Mouse (Mus musculus): ENCODE measurements at regions not wholly inside any gene's neighbourhood (a gene's known extent, or its start where the extent isn't known, plus 50 kb on each side); places are given as distances from the start of the nearest gene placed in this dataset.

DNA sequence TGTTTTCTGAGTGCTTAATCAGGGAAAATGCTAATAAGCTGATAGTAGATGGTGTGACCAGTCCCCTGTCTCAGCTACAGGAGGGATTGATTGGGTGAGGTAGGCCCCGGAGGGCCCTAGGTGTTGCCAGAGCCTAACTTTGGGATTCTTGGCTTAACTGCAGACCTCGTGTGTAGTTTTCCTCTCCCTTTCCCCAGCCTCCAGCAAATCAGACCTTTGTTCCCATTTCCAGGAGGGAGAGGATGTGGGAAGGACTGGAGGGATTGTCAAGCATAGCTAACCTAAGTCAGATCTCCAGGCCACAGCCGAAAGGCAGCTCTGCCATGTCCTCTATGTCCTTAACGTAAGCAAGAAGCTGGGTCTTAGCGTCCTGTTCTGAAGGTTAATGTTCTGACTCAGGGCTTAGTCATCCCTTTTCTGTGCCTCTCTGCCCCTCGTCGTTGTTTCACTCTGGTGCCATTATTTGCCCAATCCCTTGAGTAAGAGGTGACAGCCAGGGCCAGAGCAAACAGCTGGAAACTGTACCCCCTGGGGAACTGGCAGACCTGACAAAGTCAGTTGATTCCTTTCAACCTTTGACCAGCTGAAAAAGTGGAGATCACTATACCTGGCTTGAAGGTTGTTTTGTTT lies 83.2 kb upstream of the Sipa1l1 start:
- Histone ChIP-seq H3K4me1 (replicated peaks) (no peaks in the 10 kb centered on the region), H3K27me3 (replicated peaks) (no peaks in the 10 kb centered on the region), H3K9ac (no peak overlapping the region), H3K4me3 (replicated peaks) (no peak overlapping the region), H3K36me3 (no peaks in the 10 kb centered on the region), H3K27ac (no peak overlapping the region), H3K4me2 (replicated peaks) (no peak overlapping the region), H3K9me3 (no peaks in the 10 kb centered on the region)
- ATAC-seq: no peak
- 44% methylated on average over 7 of the region's 7 CpGs for WGBS

DNA sequence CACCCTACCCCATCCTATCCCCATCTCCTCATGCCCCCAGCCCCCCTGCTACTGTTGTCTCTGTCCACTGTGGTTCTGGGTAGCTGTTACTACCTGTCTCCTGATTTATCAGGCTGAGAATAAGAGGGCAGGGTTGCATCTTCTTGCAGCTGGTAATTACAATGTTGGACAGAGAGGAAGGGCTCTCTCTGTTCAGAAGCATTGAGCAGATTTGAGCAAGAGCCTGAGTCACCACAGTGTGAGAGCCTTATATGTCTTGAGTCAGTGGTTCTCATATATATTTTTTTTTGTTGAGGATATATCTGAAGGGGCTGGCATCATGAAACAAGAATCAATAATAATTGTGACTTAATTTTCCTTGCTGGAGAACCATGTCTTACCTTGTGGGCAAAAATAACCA lies 82.7 kb upstream of the Sipa1l1 start:
- H3K4me2 ChIP-seq (replicated peaks): no peak overlapping the region

DNA sequence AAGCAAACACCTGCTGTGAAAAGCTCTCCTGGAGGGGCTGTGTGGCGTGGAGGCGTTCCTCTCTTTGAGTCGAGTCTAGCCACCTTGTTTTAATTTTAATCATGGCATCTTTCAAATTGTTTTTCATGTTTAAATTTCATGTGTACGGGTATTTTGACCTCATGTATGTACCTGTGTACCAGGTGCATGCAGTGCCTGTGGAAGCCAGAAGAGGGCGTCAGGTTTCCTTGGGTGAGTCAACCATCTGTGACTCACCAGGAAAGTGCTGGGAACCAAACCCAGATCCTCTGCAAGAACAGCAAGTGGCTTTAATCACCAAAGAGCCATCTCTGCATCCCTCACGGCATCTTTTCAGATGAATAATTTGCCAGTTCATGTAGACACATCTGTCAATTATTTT lies 79.8 kb upstream of the Sipa1l1 start:
- Histone ChIP-seq H3K4me3 (replicated peaks) (no peak overlapping the region), H3K9me3 (no peaks in the 10 kb centered on the region), H3K27ac (no peak overlapping the region), H3K27me3 (replicated peaks) (no peaks in the 10 kb centered on the region), H3K9ac (no peak overlapping the region), H3K4me1 (replicated peaks) (no peaks in the 10 kb centered on the region), H3K36me3 (no peaks in the 10 kb centered on the region), H3K4me2 (replicated peaks) (no peak overlapping the region)
- ATAC-seq: no peak
- 87% methylated on average over 6 of the region's 6 CpGs for WGBS

More for the DNA sequence above, 82.7 kb upstream of the Sipa1l1 start:
- H3K9me3 ChIP-seq: no peaks in the 10 kb centered on the region
- no peak overlapping the region for H3K4me3 ChIP-seq (replicated peaks)
- no peaks in the 10 kb centered on the region for H3K27me3 ChIP-seq (replicated peaks)
- H3K4me1 ChIP-seq (replicated peaks): no peaks in the 10 kb centered on the region
- no peak for ATAC-seq
- H3K27ac ChIP-seq: no peak overlapping the region
- H3K36me3 ChIP-seq: no peaks in the 10 kb centered on the region
- no peak overlapping the region for H3K9ac ChIP-seq

DNA sequence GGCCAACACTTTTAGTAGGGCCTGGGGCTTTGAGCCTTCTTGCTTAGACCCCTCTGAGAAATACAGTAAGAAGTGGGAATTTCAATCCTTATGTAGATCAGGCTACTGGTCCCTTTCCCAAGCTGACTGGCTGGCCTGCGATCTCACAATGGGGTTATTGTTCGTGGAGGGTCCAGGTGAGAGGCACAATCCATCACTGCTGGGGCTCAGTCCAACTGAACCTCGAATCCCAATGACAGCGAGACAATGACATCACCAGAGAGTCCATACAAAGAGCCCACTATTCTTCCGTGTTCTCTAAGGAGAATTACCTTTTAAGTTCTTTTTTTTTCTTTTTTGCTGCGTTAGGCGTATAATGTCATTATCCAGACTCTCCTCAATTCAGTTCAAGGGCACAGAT lies 75.8 kb upstream of the Sipa1l1 start:
- Histone ChIP-seq H3K9me3 (no peaks in the 10 kb centered on the region), H3K4me1 (replicated peaks) (peaks cover 8% of the 10 kb centered on the region; the same call in 1 of the 2 replicates), H3K36me3 (no peaks in the 10 kb centered on the region), H3K27me3 (replicated peaks) (no peaks in the 10 kb centered on the region), H3K4me3 (replicated peaks) (no peak overlapping the region), H3K27ac (no peak overlapping the region), H3K9ac (no peak overlapping the region), H3K4me2 (replicated peaks) (no peak overlapping the region)
- ATAC-seq: no peak
- 52% methylated on average over 7 of the region's 7 CpGs for WGBS

DNA sequence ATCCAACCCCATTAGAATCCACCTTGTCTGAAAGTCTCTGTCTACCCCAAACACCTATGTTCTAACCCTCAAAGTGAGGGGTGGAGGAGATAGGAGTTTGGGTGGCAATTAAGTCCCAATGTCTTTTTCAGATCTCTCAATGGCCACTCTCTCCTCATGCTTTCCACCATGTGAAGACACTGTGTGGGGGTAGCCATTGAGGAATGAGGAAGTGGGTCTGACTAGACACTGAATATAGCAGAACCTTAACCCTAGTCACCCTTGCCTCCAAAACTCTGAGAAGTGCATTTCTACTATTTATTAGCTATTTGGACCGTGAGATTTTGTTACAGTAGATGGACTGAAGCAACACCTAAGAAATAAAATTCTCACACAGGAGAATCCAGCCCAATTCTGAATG lies 73.7 kb upstream of the Sipa1l1 start:
- no peaks in the 10 kb centered on the region for H3K36me3 ChIP-seq
- no peak overlapping the region for H3K9ac ChIP-seq
- H3K4me3 ChIP-seq (replicated peaks): no peak overlapping the region
- WGBS: 83% methylated on average over 1 of the region's 1 CpGs
- no peaks in the 10 kb centered on the region for H3K9me3 ChIP-seq
- no peaks in the 10 kb centered on the region for H3K27me3 ChIP-seq (replicated peaks)
- peaks cover 8% of the 10 kb centered on the region; the same call in 1 of the 2 replicates for H3K4me1 ChIP-seq (replicated peaks)
- no peak overlapping the region for H3K4me2 ChIP-seq (replicated peaks)
- ATAC-seq: no peak
- no peak overlapping the region for H3K27ac ChIP-seq

DNA sequence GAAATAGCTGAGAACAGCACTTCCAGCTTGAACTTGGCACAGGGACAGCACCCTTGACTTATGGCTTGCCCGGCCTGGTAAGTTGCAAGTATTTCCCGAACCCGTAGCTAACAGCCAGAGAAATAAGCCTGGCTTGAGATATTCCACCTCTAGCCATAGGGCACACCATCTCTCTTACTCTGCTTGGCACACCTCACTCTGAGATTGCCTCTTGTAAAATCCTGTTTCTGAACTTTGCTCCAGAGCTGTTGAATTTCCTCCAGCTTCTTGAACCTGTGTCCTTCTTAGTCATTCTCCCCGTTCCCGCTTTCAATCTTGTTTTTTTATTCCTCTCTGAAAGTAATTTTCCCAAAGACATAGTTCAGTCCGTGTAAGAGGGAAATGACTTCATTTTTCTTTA lies 72.0 kb upstream of the Sipa1l1 start:
- no peak overlapping the region for H3K9ac ChIP-seq
- peak; percentile 51; the same call in 1 of the 2 replicates for ATAC-seq
- peaks cover 8% of the 10 kb centered on the region; the same call in 1 of the 2 replicates for H3K4me1 ChIP-seq (replicated peaks)
- no peaks in the 10 kb centered on the region for H3K27me3 ChIP-seq (replicated peaks)
- H3K9me3 ChIP-seq: no peaks in the 10 kb centered on the region
- H3K36me3 ChIP-seq: no peaks in the 10 kb centered on the region
- 53% methylated on average over 6 of the region's 6 CpGs for WGBS
- no peak overlapping the region for H3K4me3 ChIP-seq (replicated peaks)
- 0 out of 2 replicates have a peak overlapping the region, but pooled peaks have one; percentile 15 for H3K27ac ChIP-seq
- no peak overlapping the region for H3K4me2 ChIP-seq (replicated peaks)

DNA sequence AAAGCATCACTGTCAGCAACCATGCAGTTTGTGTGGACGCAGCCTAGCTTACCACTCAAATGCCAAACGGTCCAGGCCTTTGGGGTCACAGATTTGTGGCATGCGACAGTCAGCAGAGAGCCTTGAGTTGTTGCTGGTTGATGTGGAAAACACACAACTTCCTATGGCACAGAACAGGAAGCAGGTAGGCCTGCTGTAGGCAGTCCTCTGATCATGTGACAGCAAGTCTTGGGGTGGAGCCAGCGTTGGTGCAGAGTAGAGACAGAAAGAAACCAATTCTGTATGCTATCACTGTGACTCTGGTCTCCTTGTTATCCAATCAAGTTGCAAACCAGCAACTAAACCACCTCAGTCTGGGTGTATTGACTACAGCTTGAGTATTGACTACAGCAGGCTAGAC lies 71.5 kb upstream of the Sipa1l1 start:
- H3K36me3 ChIP-seq: no peaks in the 10 kb centered on the region
- peaks cover 8% of the 10 kb centered on the region; the same call in 1 of the 2 replicates for H3K4me1 ChIP-seq (replicated peaks)
- H3K27me3 ChIP-seq (replicated peaks): no peaks in the 10 kb centered on the region
- ATAC-seq: no peak
- H3K27ac ChIP-seq: 0 out of 2 replicates have a peak overlapping the region, but pooled peaks have one; percentile 15
- H3K4me2 ChIP-seq (replicated peaks): no peak overlapping the region
- 78% methylated on average over 4 of the region's 4 CpGs for WGBS
- no peak overlapping the region for H3K4me3 ChIP-seq (replicated peaks)
- H3K9ac ChIP-seq: no peak overlapping the region
- no peaks in the 10 kb centered on the region for H3K9me3 ChIP-seq

DNA sequence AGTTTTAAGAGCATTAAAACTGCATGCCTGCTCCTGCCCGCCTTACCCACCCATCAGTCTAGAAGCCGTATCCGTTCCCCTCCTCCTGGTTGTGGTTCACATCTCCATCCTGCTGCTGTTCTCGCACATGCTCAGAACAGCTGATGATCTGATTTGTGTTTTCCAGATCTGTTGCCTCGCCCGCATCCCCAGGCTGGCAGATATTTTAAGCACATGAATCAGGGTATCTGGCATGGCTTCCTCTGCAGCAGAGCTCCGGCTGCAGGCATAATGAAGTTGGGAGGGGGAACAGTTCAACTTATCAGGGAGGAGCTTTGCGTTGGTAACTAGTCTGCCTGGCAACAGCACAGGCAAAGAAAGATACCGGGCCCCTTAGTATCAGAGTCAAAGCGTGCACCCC lies 64.9 kb upstream of the Sipa1l1 start:
- H3K4me3 ChIP-seq (replicated peaks): no peak overlapping the region
- 0 out of 2 replicates have a peak overlapping the region, but pooled peaks have one; percentile 33 for H3K27ac ChIP-seq
- no peak overlapping the region for H3K9ac ChIP-seq
- no peaks in the 10 kb centered on the region for H3K36me3 ChIP-seq
- H3K4me2 ChIP-seq (replicated peaks): no peak overlapping the region
- H3K9me3 ChIP-seq: no peaks in the 10 kb centered on the region
- 64% methylated on average over 10 of the region's 10 CpGs for WGBS
- peaks cover 12% of the 10 kb centered on the region; the same call in 1 of the 2 replicates for H3K4me1 ChIP-seq (replicated peaks)
- peak; percentile 39; the same call in 1 of the 2 replicates for ATAC-seq
- no peaks in the 10 kb centered on the region for H3K27me3 ChIP-seq (replicated peaks)

DNA sequence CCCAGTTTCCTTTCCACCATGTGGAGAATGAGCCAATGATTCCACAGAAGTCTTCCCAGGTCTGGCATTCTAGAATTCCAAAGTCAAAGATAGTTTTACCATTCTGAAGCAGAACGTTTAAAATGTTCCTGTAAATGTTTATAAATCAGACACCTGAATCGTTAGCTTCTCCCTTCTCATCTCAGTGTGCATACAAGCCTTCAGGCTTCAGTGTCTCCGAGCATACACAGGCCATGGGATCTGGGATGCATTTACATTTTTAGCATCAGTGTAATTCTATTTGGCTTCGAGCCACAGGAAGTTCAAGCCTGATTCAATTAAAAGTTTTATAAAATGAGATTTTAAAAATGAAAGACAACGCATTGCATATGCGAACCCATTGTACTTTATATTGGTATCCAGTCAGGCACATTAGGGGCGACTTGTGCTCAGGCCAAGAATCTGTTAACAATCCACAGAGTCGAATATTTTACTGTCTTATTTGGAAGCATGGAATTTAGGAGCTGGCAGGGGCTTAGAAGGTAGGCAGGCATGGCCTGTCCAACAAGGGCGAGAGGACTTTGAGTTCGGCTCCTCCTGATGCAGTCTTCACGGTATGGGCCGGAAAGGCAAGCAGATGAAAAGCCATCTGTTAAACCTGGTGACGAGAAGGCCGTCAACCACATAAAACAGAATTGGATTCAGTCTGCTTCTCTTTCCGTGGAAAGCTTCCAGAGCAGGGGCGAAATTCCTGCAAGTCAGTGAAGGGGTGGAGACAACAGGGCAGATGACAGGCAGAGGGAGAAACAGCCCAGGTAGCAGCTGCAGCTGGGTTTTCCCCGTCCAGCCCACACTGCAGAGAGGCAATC lies 63.7 kb upstream of the Sipa1l1 start:
- Histone ChIP-seq H3K27ac (peak overlapping the region; percentile 66), H3K4me3 (replicated peaks) (no peak overlapping the region), H3K4me1 (replicated peaks) (peaks cover 12% of the 10 kb centered on the region; the same call in 1 of the 2 replicates), H3K27me3 (replicated peaks) (no peaks in the 10 kb centered on the region), H3K36me3 (no peaks in the 10 kb centered on the region), H3K4me2 (replicated peaks) (no peak overlapping the region), H3K9ac (no peak overlapping the region), H3K9me3 (no peaks in the 10 kb centered on the region)
- 49% methylated on average over 17 of the region's 17 CpGs for WGBS
- peak; percentile 49; the same call in 1 of the 2 replicates for ATAC-seq

DNA sequence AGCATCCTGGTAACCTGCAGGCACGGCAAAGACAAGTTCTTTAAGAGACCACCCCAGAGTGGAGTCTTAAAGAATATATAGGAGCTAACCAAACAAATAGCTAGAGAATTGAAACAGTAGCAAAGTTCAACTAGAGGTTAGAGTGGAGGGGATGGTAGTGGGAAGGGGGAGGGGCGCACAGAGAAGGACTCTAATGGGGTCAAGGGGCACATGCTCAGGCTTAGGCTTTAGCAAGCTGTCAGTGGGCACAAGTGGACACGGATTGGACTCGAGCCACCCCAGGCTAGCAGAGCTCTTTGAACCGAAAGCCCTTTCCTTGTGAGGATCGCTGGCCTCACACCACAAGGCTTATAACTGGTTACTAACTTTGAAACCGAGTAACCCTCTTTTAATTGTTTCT lies 53.4 kb upstream of the Sipa1l1 start:
- Histone ChIP-seq H3K4me3 (replicated peaks) (no peak overlapping the region), H3K4me2 (replicated peaks) (no peak overlapping the region), H3K36me3 (no peaks in the 10 kb centered on the region), H3K27ac (no peak overlapping the region), H3K9me3 (no peaks in the 10 kb centered on the region), H3K4me1 (replicated peaks) (no peaks in the 10 kb centered on the region), H3K9ac (no peak overlapping the region), H3K27me3 (replicated peaks) (no peaks in the 10 kb centered on the region)
- WGBS: 61% methylated on average over 7 of the region's 7 CpGs
- ATAC-seq: no peak

All from intestine, embryonic 15.5 days (tissue).